Mouse (Mus musculus): ENCODE data around the gene Tspo2. TPM values are rescaled to one million over a fixed set of nuclear protein-coding genes. Genes with fewer than 3 reads are reported as not detected.

Gene Tspo2
- 1.7 and 2.0 TPM in 2 replicates for polyA plus RNA-seq (2015; fragmentation: Nextera tagmentation; extraction: Ambion mirVana)

- no peak within 1 kb of the TSS for H3K9ac ChIP-seq (replicated peaks; ENCODE audit: low read length)
- no peak within 1 kb of the TSS for H3K4me3 ChIP-seq (ENCODE audit: low read length)
- no peaks in the 10 kb centered on the region for H3K27me3 ChIP-seq (ENCODE audit: insufficient read depth, low read length)
- peaks cover 5% of the 10 kb centered on the region; the same call in 1 of the 2 replicates for H3K4me1 ChIP-seq (ENCODE audit: insufficient read depth, low read length)
- no peak for ATAC-seq (ENCODE audit: low FRiP score, low TSS enrichment)
- H3K9me3 ChIP-seq (ENCODE audit: low read length), result no peaks in the 10 kb centered on the region
- WGBS, result 49% methylated on average over 7 of the region's 7 CpGs
- H3K36me3 ChIP-seq (ENCODE audit: insufficient read depth, low read length), result no peaks in the 10 kb centered on the region
- H3K4me2 ChIP-seq (replicated peaks; ENCODE audit: low read depth, low read length), result no peak within 1 kb of the TSS
- no peak within 1 kb of the TSS for H3K27ac ChIP-seq (ENCODE audit: low read length)
These were observed at the start of gene Tspo2 for GRCm38 (mm10) chr17:48451353-48451675. Tspo2 (minus strand) TSS chr17:48451522.

- Histone ChIP-seq H3K9me3 (ENCODE audit: low read length) (0 out of 2 replicates have a peak, but pooled peaks cover 2% of the 10 kb centered on the region), H3K27me3 (ENCODE audit: insufficient read depth, low read length) (no peaks in the 10 kb centered on the region), H3K4me3 (ENCODE audit: low read length) (no peak overlapping the region), H3K9ac (replicated peaks; ENCODE audit: low read length) (no peak overlapping the region), H3K4me1 (ENCODE audit: insufficient read depth, low read length) (peaks cover 4% of the 10 kb centered on the region), H3K27ac (ENCODE audit: low read length) (no peak overlapping the region), H3K36me3 (ENCODE audit: insufficient read depth, low read length) (no peaks in the 10 kb centered on the region), H3K4me2 (replicated peaks; ENCODE audit: low read depth, low read length) (no peak overlapping the region)
- 74% methylated on average over 7 of the region's 7 CpGs for WGBS
- no peak for ATAC-seq (ENCODE audit: low FRiP score, low TSS enrichment)
These were observed 49.6 kb upstream of the Tspo2 start for GRCm38 (mm10) chr17:48500846-48501445.

- Histone ChIP-seq H3K9ac (replicated peaks; ENCODE audit: low read length) (no peak overlapping the region), H3K9me3 (ENCODE audit: low read length) (no peaks in the 10 kb centered on the region), H3K4me1 (ENCODE audit: insufficient read depth, low read length) (no peaks in the 10 kb centered on the region), H3K4me3 (ENCODE audit: low read length) (no peak overlapping the region), H3K27me3 (ENCODE audit: insufficient read depth, low read length) (no peaks in the 10 kb centered on the region), H3K4me2 (replicated peaks; ENCODE audit: low read depth, low read length) (no peak overlapping the region), H3K27ac (ENCODE audit: low read length) (no peak overlapping the region), H3K36me3 (ENCODE audit: insufficient read depth, low read length) (no peaks in the 10 kb centered on the region)
- WGBS, result 62% methylated on average over 3 of the region's 3 CpGs
- ATAC-seq (ENCODE audit: low FRiP score, low TSS enrichment), result no peak
These were observed 46.7 kb upstream of the Tspo2 start for GRCm38 (mm10) chr17:48497986-48498385.

- H3K4me2 ChIP-seq (replicated peaks; ENCODE audit: low read depth, low read length), result no peak overlapping the region
- no peaks in the 10 kb centered on the region for H3K4me1 ChIP-seq (ENCODE audit: insufficient read depth, low read length)
- no peak for ATAC-seq (ENCODE audit: low FRiP score, low TSS enrichment)
- no peak overlapping the region for H3K27ac ChIP-seq (ENCODE audit: low read length)
- no peaks in the 10 kb centered on the region for H3K36me3 ChIP-seq (ENCODE audit: insufficient read depth, low read length)
- no peaks in the 10 kb centered on the region for H3K9me3 ChIP-seq (ENCODE audit: low read length)
- H3K9ac ChIP-seq (replicated peaks; ENCODE audit: low read length), result no peak overlapping the region
- no peaks in the 10 kb centered on the region for H3K27me3 ChIP-seq (ENCODE audit: insufficient read depth, low read length)
- H3K4me3 ChIP-seq (ENCODE audit: low read length), result no peak overlapping the region
- 72% methylated on average over 8 of the region's 8 CpGs for WGBS
These were observed 42.7 kb upstream of the Tspo2 start for GRCm38 (mm10) chr17:48493986-48494385.

GRCm38 (mm10) chr17:48493582-48493981, 42.3 kb upstream of the Tspo2 start:
- no peak for ATAC-seq (ENCODE audit: low FRiP score, low TSS enrichment)
- no peak overlapping the region for H3K9ac ChIP-seq (replicated peaks; ENCODE audit: low read length)
- 37% methylated on average over 7 of the region's 7 CpGs for WGBS
- no peak overlapping the region for H3K4me2 ChIP-seq (replicated peaks; ENCODE audit: low read depth, low read length)
- H3K4me1 ChIP-seq (ENCODE audit: insufficient read depth, low read length), result no peaks in the 10 kb centered on the region
- H3K27me3 ChIP-seq (ENCODE audit: insufficient read depth, low read length), result no peaks in the 10 kb centered on the region
- no peak overlapping the region for H3K27ac ChIP-seq (ENCODE audit: low read length)
- H3K9me3 ChIP-seq (ENCODE audit: low read length), result no peaks in the 10 kb centered on the region
- H3K36me3 ChIP-seq (ENCODE audit: insufficient read depth, low read length), result no peaks in the 10 kb centered on the region
- no peak overlapping the region for H3K4me3 ChIP-seq (ENCODE audit: low read length)

GRCm38 (mm10) chr17:48492621-48493020, 41.3 kb upstream of the Tspo2 start:
- Histone ChIP-seq H3K4me3 (ENCODE audit: low read length) (no peak overlapping the region), H3K27ac (ENCODE audit: low read length) (no peak overlapping the region), H3K4me2 (replicated peaks; ENCODE audit: low read depth, low read length) (no peak overlapping the region), H3K9me3 (ENCODE audit: low read length) (no peaks in the 10 kb centered on the region), H3K27me3 (ENCODE audit: insufficient read depth, low read length) (no peaks in the 10 kb centered on the region), H3K4me1 (ENCODE audit: insufficient read depth, low read length) (no peaks in the 10 kb centered on the region), H3K36me3 (ENCODE audit: insufficient read depth, low read length) (no peaks in the 10 kb centered on the region), H3K9ac (replicated peaks; ENCODE audit: low read length) (no peak overlapping the region)
- no peak for ATAC-seq (ENCODE audit: low FRiP score, low TSS enrichment)
- 77% methylated on average over 8 of the region's 8 CpGs for whole genome bisulfite sequencing

- no peaks in the 10 kb centered on the region for H3K4me1 ChIP-seq (ENCODE audit: insufficient read depth, low read length)
- H3K9me3 ChIP-seq (ENCODE audit: low read length), result no peaks in the 10 kb centered on the region
- no peak overlapping the region for H3K27ac ChIP-seq (ENCODE audit: low read length)
- 86% methylated on average over 3 of the region's 3 CpGs for WGBS
- H3K4me2 ChIP-seq (replicated peaks; ENCODE audit: low read depth, low read length), result no peak overlapping the region
- no peaks in the 10 kb centered on the region for H3K36me3 ChIP-seq (ENCODE audit: insufficient read depth, low read length)
- no peak overlapping the region for H3K4me3 ChIP-seq (ENCODE audit: low read length)
- ATAC-seq (ENCODE audit: low FRiP score, low TSS enrichment), result no peak
- no peaks in the 10 kb centered on the region for H3K27me3 ChIP-seq (ENCODE audit: insufficient read depth, low read length)
- H3K9ac ChIP-seq (replicated peaks; ENCODE audit: low read length), result no peak overlapping the region
These were observed 38.1 kb upstream of the Tspo2 start for GRCm38 (mm10) chr17:48489466-48489865.

- 91% methylated on average over 5 of the region's 5 CpGs for WGBS
- Histone ChIP-seq H3K27ac (ENCODE audit: low read length) (no peak overlapping the region), H3K9me3 (ENCODE audit: low read length) (no peaks in the 10 kb centered on the region), H3K4me3 (ENCODE audit: low read length) (no peak overlapping the region), H3K4me1 (ENCODE audit: insufficient read depth, low read length) (no peaks in the 10 kb centered on the region), H3K27me3 (ENCODE audit: insufficient read depth, low read length) (no peaks in the 10 kb centered on the region), H3K9ac (replicated peaks; ENCODE audit: low read length) (no peak overlapping the region), H3K4me2 (replicated peaks; ENCODE audit: low read depth, low read length) (no peak overlapping the region), H3K36me3 (ENCODE audit: insufficient read depth, low read length) (no peaks in the 10 kb centered on the region)
- no peak for ATAC-seq (ENCODE audit: low FRiP score, low TSS enrichment)
These were observed 32.9 kb upstream of the Tspo2 start for GRCm38 (mm10) chr17:48484191-48484590.

- Histone ChIP-seq H3K4me2 (replicated peaks; ENCODE audit: low read depth, low read length) (no peak overlapping the region), H3K9ac (replicated peaks; ENCODE audit: low read length) (no peak overlapping the region), H3K27ac (ENCODE audit: low read length) (no peak overlapping the region), H3K4me3 (ENCODE audit: low read length) (no peak overlapping the region), H3K4me1 (ENCODE audit: insufficient read depth, low read length) (no peaks in the 10 kb centered on the region), H3K27me3 (ENCODE audit: insufficient read depth, low read length) (no peaks in the 10 kb centered on the region), H3K36me3 (ENCODE audit: insufficient read depth, low read length) (no peaks in the 10 kb centered on the region), H3K9me3 (ENCODE audit: low read length) (no peaks in the 10 kb centered on the region)
- no peak for ATAC-seq (ENCODE audit: low FRiP score, low TSS enrichment)
- WGBS, result 76% methylated on average over 5 of the region's 5 CpGs
These were observed 32.4 kb upstream of the Tspo2 start for GRCm38 (mm10) chr17:48483764-48484163.

GRCm38 (mm10) chr17:48479952-48480351, 28.6 kb upstream of the Tspo2 start:
- ATAC-seq (ENCODE audit: low FRiP score, low TSS enrichment), result no peak
- no peaks in the 10 kb centered on the region for H3K4me1 ChIP-seq (ENCODE audit: insufficient read depth, low read length)
- no peaks in the 10 kb centered on the region for H3K9me3 ChIP-seq (ENCODE audit: low read length)
- H3K4me2 ChIP-seq (replicated peaks; ENCODE audit: low read depth, low read length), result no peak overlapping the region
- no peak overlapping the region for H3K27ac ChIP-seq (ENCODE audit: low read length)
- no peak overlapping the region for H3K4me3 ChIP-seq (ENCODE audit: low read length)
- H3K27me3 ChIP-seq (ENCODE audit: insufficient read depth, low read length), result no peaks in the 10 kb centered on the region
- 87% methylated on average over 10 of the region's 10 CpGs for WGBS
- H3K36me3 ChIP-seq (ENCODE audit: insufficient read depth, low read length), result no peaks in the 10 kb centered on the region
- no peak overlapping the region for H3K9ac ChIP-seq (replicated peaks; ENCODE audit: low read length)

Data from kidney, embryonic 16.5 days (tissue).